Mouse (Mus musculus): Measurements from ENCODE around the gene Rnps1. TPM values are rescaled to one million over a fixed set of nuclear protein-coding genes. Genes with fewer than 3 reads are reported as not detected.
"Not testable (repeated sequence)": the region's sequence is repeated elsewhere in the genome, so short reads cannot be mapped to it uniquely, and the experiment has no call there.

Rnps1 gene
- polyA plus RNA-seq (2015; fragmentation: Nextera tagmentation; extraction: Ambion mirVana) = 232 and 240 TPM in 2 replicates

GRCm38 (mm10) chr17:24414230-24414976 lies at the start of gene Rnps1:
Gene Rnps1 (plus strand): TSS chr17:24414565.
- DNase-seq (ENCODE audit: low spot score) = peak; percentile 99

- no peak for DNase-seq (ENCODE audit: low spot score)
Observed at GRCm38 (mm10) chr17:24365863-24366262, 48.5 kb upstream of the Rnps1 start.

GRCm38 (mm10) chr17:24375094-24375712 lies 39.2 kb upstream of the Rnps1 start:
- no peak for DNase-seq (ENCODE audit: low spot score)

GRCm38 (mm10) chr17:24375886-24376285 lies 38.5 kb upstream of the Rnps1 start:
- no peak for DNase-seq (ENCODE audit: low spot score)

GRCm38 (mm10) chr17:24378496-24378895 lies 35.9 kb upstream of the Rnps1 start:
- DNase-seq (ENCODE audit: low spot score) = no peak

GRCm38 (mm10) chr17:24383789-24384188 lies 30.6 kb upstream of the Rnps1 start:
- DNase-seq (ENCODE audit: low spot score) = no peak

- DNase-seq (ENCODE audit: low spot score) = no peak
Observed at GRCm38 (mm10) chr17:24388711-24389110, 25.7 kb upstream of the Rnps1 start.

GRCm38 (mm10) chr17:24389865-24390264 lies 24.5 kb upstream of the Rnps1 start:
- peak; percentile 38 for DNase-seq (ENCODE audit: low spot score)

GRCm38 (mm10) chr17:24391149-24391548 lies 23.2 kb upstream of the Rnps1 start:
- DNase-seq (ENCODE audit: low spot score) = peak; percentile 13

- no peak for DNase-seq (ENCODE audit: low spot score)
Observed at GRCm38 (mm10) chr17:24393527-24393926, 20.8 kb upstream of the Rnps1 start.

GRCm38 (mm10) chr17:24394456-24394855 lies 19.9 kb upstream of the Rnps1 start:
- no peak for DNase-seq (ENCODE audit: low spot score)

GRCm38 (mm10) chr17:24402371-24402770 lies 12.0 kb upstream of the Rnps1 start:
- DNase-seq (ENCODE audit: low spot score) = no peak

- DNase-seq (ENCODE audit: low spot score) = no peak
Observed at GRCm38 (mm10) chr17:24407116-24407803, 7.1 kb upstream of the Rnps1 start.

- DNase-seq (ENCODE audit: low spot score) = no peak
Observed at GRCm38 (mm10) chr17:24413557-24414211, 681 bp upstream of the Rnps1 start.

GRCm38 (mm10) chr17:24415011-24415410 lies 646 bp downstream of the Rnps1 start:
- peak; percentile 30 for DNase-seq (ENCODE audit: low spot score)

- DNase-seq (ENCODE audit: low spot score) = no peak
Observed at GRCm38 (mm10) chr17:24416051-24416652, 1.8 kb downstream of the Rnps1 start.

- DNase-seq (ENCODE audit: low spot score) = no peak
Observed at GRCm38 (mm10) chr17:24423114-24423513, 8.7 kb downstream of the Rnps1 start.

GRCm38 (mm10) chr17:24424489-24424888 lies 10.1 kb downstream of the Rnps1 start:
- DNase-seq (ENCODE audit: low spot score) = no peak

GRCm38 (mm10) chr17:24425326-24425725 lies 11.0 kb downstream of the Rnps1 start:
- not testable (repeated sequence) for DNase-seq (ENCODE audit: low spot score)

- DNase-seq (ENCODE audit: low spot score) = no peak
Observed at GRCm38 (mm10) chr17:24425905-24426304, 11.5 kb downstream of the Rnps1 start.

GRCm38 (mm10) chr17:24426471-24427169 lies 12.3 kb downstream of the Rnps1 start, which contains the start of gene Eci1:
Gene Eci1 (plus strand): TSS chr17:24426641.
- peak; percentile 64 for DNase-seq (ENCODE audit: low spot score)

Measured in thymus, postnatal 0 days (tissue).